Mouse (Mus musculus): ENCODE measurements at regions not wholly inside any gene's neighbourhood (a gene's known extent, or its start where the extent isn't known, plus 50 kb on each side); places are given as distances from the start of the nearest gene placed in this dataset.

DNA sequence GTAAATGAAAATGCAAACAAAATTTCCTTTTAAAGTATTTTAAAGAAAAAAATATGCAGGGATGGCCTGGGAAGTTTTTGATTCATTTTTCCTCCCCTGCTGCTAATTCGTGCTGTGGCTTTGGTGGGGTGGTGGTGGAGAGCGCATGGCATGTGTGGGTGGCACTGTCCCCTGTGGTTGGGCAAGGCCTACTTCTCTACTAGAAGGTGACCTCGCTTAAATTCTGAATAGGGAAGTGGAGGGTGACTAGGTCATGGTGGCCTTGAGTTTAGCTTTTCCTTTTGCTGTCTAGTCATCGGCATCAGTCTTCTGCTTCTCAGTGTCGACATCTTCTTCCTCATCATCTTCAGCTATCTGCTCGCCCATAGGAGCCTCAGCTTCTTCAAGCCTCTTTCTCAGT, 69.3 kb upstream of the Nek7 start:
- WGBS = 91% methylated on average over 6 of the region's 6 CpGs
- Histone ChIP-seq H3K4me2 (ENCODE audit: low read depth, low read length) (no peak overlapping the region), H3K27me3 (ENCODE audit: insufficient read depth, low read length) (no peaks in the 10 kb centered on the region), H3K4me3 (ENCODE audit: low read length) (no peak overlapping the region), H3K27ac (no peak overlapping the region), H3K9ac (replicated peaks; ENCODE audit: low read length) (no peak overlapping the region), H3K9me3 (ENCODE audit: low read length) (no peaks in the 10 kb centered on the region), H3K4me1 (ENCODE audit: insufficient read depth, low read length) (no peaks in the 10 kb centered on the region), H3K36me3 (ENCODE audit: insufficient read depth, low read length) (no peaks in the 10 kb centered on the region)
- TF ChIP-seq CTCF (IDR thresholded peaks at IDR 0.05; ENCODE audit: low read depth) = no peak
- no peak for ATAC-seq
- DNase-seq (ENCODE audit: low spot score) = no peak

DNA sequence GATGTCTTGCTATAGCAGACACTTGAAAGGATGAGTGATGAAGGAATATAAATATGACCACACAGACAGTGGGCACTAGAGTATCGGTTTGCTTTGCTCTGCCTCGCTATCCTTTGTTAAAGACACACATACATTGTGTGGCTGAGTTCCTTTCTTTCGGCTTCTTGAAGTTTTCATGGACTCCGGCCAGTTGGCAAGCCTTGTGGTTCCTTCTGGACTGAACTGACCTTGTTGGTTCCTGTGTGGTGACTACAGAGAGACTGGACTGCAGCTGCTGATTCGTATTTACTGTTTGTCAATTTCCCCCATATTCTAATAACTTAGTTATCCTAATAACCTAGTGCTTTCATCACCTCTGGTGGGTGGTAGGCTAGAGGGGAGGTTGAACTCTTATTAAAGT, 66.8 kb upstream of the Nek7 start:
- Histone ChIP-seq H3K4me3 (ENCODE audit: low read length) (no peak overlapping the region), H3K9ac (replicated peaks; ENCODE audit: low read length) (no peak overlapping the region), H3K27ac (no peak overlapping the region), H3K36me3 (ENCODE audit: insufficient read depth, low read length) (no peaks in the 10 kb centered on the region), H3K27me3 (ENCODE audit: insufficient read depth, low read length) (no peaks in the 10 kb centered on the region), H3K4me2 (ENCODE audit: low read depth, low read length) (no peak overlapping the region), H3K9me3 (ENCODE audit: low read length) (no peaks in the 10 kb centered on the region), H3K4me1 (ENCODE audit: insufficient read depth, low read length) (no peaks in the 10 kb centered on the region)
- peak; percentile 31 for DNase-seq (ENCODE audit: low spot score)
- TF ChIP-seq CTCF (IDR thresholded peaks at IDR 0.05; ENCODE audit: low read depth) = no peak
- no peak for ATAC-seq
- WGBS = 45% methylated on average over 5 of the region's 5 CpGs

DNA sequence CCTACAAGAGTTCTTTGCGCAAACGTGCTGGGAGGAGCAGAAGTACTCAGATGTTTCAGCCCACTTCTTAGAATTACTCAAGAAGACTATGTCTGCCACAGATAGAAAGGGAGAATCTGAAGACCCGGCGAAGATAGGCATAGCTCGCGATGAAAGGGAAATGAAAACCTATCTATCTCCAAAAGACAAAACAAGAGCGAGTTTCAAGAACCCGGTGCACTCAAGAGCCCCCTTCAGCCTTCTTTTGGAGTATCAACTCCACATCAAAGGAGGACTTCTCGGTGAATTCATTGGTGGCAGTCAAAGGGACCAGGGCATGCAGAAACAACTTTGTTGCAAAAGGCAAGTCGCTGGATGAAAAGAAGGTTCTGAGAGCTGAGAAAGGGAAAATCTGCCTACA, 63.8 kb upstream of the Nek7 start:
- Histone ChIP-seq H3K9me3 (ENCODE audit: low read length) (no peaks in the 10 kb centered on the region), H3K27ac (no peak overlapping the region), H3K27me3 (ENCODE audit: insufficient read depth, low read length) (no peaks in the 10 kb centered on the region), H3K36me3 (ENCODE audit: insufficient read depth, low read length) (no peaks in the 10 kb centered on the region), H3K9ac (replicated peaks; ENCODE audit: low read length) (no peak overlapping the region), H3K4me2 (ENCODE audit: low read depth, low read length) (no peak overlapping the region), H3K4me1 (ENCODE audit: insufficient read depth, low read length) (no peaks in the 10 kb centered on the region), H3K4me3 (ENCODE audit: low read length) (no peak overlapping the region)
- no peak for TF ChIP-seq CTCF (IDR thresholded peaks at IDR 0.05; ENCODE audit: low read depth)
- 82% methylated on average over 10 of the region's 10 CpGs for WGBS
- DNase-seq (ENCODE audit: low spot score) (no peak), ATAC-seq (no peak)

DNA sequence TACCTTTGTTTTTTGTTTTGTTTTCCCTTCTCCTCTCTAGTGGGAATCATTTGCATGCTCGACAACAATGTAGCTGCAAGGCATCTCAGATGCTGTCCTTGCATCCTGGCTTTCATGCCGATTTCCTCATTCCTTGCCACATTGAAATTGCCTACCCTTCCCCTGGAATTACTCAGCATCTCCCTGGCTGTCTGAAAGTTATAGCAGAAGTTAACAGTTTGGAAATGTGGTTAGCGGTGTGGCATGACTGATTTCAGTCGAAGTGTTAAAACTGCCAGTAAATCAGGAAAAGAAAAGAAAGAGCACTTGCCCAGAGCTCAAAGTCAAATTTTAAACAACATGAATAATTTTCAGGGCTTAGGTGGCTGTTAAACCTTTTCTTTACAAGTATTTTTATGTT, 62.0 kb upstream of the Nek7 start:
- no peak for ATAC-seq
- no peaks in the 10 kb centered on the region for H3K9me3 ChIP-seq (ENCODE audit: low read length)
- no peak overlapping the region for H3K4me3 ChIP-seq (ENCODE audit: low read length)
- H3K9ac ChIP-seq (replicated peaks; ENCODE audit: low read length) = no peak overlapping the region
- WGBS = 53% methylated on average over 4 of the region's 4 CpGs
- H3K4me1 ChIP-seq (ENCODE audit: insufficient read depth, low read length) = no peaks in the 10 kb centered on the region
- no peak for TF ChIP-seq CTCF (IDR thresholded peaks at IDR 0.05; ENCODE audit: low read depth)
- H3K36me3 ChIP-seq (ENCODE audit: insufficient read depth, low read length) = no peaks in the 10 kb centered on the region
- H3K4me2 ChIP-seq (ENCODE audit: low read depth, low read length) = no peak overlapping the region
- no peak overlapping the region for H3K27ac ChIP-seq
- DNase-seq (ENCODE audit: low spot score) = no peak
- no peaks in the 10 kb centered on the region for H3K27me3 ChIP-seq (ENCODE audit: insufficient read depth, low read length)

DNA sequence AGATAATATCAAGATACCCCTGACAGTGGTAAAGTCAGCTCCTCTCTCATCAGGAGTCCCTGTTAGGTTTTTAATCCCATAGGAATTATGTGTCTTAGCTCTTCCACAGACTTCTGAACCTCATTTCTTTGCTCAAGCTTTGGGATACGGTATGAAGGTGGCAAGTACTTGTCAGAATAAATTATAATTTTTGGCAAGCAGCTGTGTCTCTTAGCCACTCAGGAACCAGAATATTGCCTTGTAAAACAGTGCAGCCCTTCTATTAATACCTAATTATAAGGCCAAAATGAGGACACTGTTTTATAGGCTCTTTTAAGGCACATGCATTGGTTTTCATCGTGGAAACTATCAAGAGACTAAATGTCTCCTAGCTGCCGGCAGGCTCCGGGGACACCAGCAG, 54.3 kb upstream of the Nek7 start:
- ATAC-seq (no peak), DNase-seq (ENCODE audit: low spot score) (no peak)
- H3K9ac ChIP-seq (replicated peaks; ENCODE audit: low read length) = no peak overlapping the region
- H3K4me2 ChIP-seq (ENCODE audit: low read depth, low read length) = no peak overlapping the region
- no peaks in the 10 kb centered on the region for H3K4me1 ChIP-seq (ENCODE audit: insufficient read depth, low read length)
- H3K27me3 ChIP-seq (ENCODE audit: insufficient read depth, low read length) = no peaks in the 10 kb centered on the region
- WGBS = 83% methylated on average over 4 of the region's 4 CpGs
- no peak overlapping the region for H3K27ac ChIP-seq
- no peak for TF ChIP-seq CTCF (IDR thresholded peaks at IDR 0.05; ENCODE audit: low read depth)
- H3K4me3 ChIP-seq (ENCODE audit: low read length) = no peak overlapping the region
- no peaks in the 10 kb centered on the region for H3K9me3 ChIP-seq (ENCODE audit: low read length)
- H3K36me3 ChIP-seq (ENCODE audit: insufficient read depth, low read length) = no peaks in the 10 kb centered on the region
